Mouse (Mus musculus) activated CD4-positive, CD25-positive, alpha-beta regulatory T cell (primary cell): ENCODE data around the gene Bpifb3. TPM values are rescaled to one million over a fixed set of nuclear protein-coding genes. Genes with fewer than 3 reads are reported as not detected.

Experiments used
- polyA plus RNA-seq, 2 experiments: library from polyadenylated mRNA; unstranded; fragments of 100-300 nt; shearing (Covaris generic); gene quantifications; one replicate each; pipeline ENCODE4 v1.2.1; 2017

The Bpifb3 gene
- not detected for polyA plus RNA-seq

GRCm38 (mm10) chr2:153917930-153918329 is at the start of gene Bpifb3:
Gene Bpifb3 (plus strand): TSS chr2:153918230.

GRCm38 (mm10) chr2:153870984-153871383 is 47.0 kb upstream of the Bpifb3 start, which contains the start of gene Sun5:
Gene Sun5 (minus strand): TSS chr2:153871084.

DNA sequence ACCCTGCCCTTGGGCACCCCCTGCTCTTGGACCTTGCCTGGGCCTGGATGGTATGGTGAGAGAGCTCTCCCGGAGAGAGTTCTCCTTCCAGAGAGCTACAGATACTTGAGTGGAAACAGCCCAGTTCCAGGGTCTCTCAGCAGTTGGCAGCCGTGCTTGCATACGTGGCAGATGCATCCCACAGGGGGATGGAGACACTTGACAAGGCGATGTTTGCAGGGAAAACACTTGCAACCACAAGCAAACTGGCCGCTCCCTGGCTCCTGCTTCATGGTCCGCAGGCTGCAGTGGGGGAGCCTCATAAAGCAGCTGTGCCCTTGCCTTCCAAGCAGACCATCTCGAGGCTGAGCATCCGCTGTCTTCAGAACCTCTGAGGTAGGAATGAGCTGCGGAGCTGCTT is 43.3 kb upstream of the Bpifb3 start, which contains the start of gene Bpifb2:
Bpifb2 (plus strand) TSS at position 301 of the 400 bp plus-strand sequence.

GRCm38 (mm10) chr2:153900088-153900487 is 17.9 kb upstream of the Bpifb3 start, which contains the start of gene Bpifb6:
Gene Bpifb6 (plus strand): TSS chr2:153900388.

GRCm38 (mm10) chr2:153937843-153938242 is 19.8 kb downstream of the Bpifb3 start, which contains the start of gene Bpifb4:
Gene Bpifb4 (plus strand): TSS chr2:153938212.

GRCm38 (mm10) chr2:153974582-153974981 is 56.6 kb downstream of the Bpifb3 start, which contains the start of gene Bpifa6:
Gene Bpifa6 (plus strand): TSS chr2:153974945.

Other genes with a start within 250 kb of the Bpifb3 start
- gene Dnmt3c, start 221.6 kb upstream of the Bpifb3 start, polyA plus RNA-seq, result not detected
- 100 to 1,000 TPM; 199 to 214 TPM for gene Mapre1, start 177.0 kb upstream of the Bpifb3 start, polyA plus RNA-seq
- under 1 TPM; 0.24 to 0.44 TPM for gene Efcab8, start 138.3 kb upstream of the Bpifb3 start, polyA plus RNA-seq
- gene Sun5, start 47.1 kb upstream of the Bpifb3 start, polyA plus RNA-seq, result not detected
- gene Bpifb2, start 43.2 kb upstream of the Bpifb3 start, polyA plus RNA-seq, result not detected
- gene Bpifb6, start 17.8 kb upstream of the Bpifb3 start, polyA plus RNA-seq, result not detected
- gene Bpifb4, start 20.0 kb downstream of the Bpifb3 start, polyA plus RNA-seq, result not detected
- gene Bpifa6, start 56.7 kb downstream of the Bpifb3 start, polyA plus RNA-seq, result not detected
- 1 to 10 TPM; 1.5 to 3.0 TPM for gene Bpifa2, start 90.0 kb downstream of the Bpifb3 start, polyA plus RNA-seq
- gene Bpifa3, start 212.1 kb downstream of the Bpifb3 start, polyA plus RNA-seq, result not detected
- not detected for gene Bpifa1, start 224.7 kb downstream of the Bpifb3 start, polyA plus RNA-seq
- not detected for gene Bpifa5, start 244.4 kb downstream of the Bpifb3 start, polyA plus RNA-seq